Mouse (Mus musculus) cortical plate, adult 2 months (tissue): Measurements from ENCODE around the gene Omt2b.

Source experiments
- CTCF ChIP-seq: fragments of 200-500 bp; IDR thresholded peaks from 2 replicates; pipeline ENCODE4 v1.5.1; 2011; ENCODE audit warnings: mild to moderate bottlenecking, control low read depth, low read length; ENCODE audit not compliant: insufficient read depth; ENCODE audit errors: extremely low read depth
- POLR2A ChIP-seq: fragments of 200-500 bp; IDR thresholded peaks from 2 replicates; pipeline ENCODE4 v1.6.1; 2011; ENCODE audit warnings: mild to moderate bottlenecking, low read length, control low read depth; ENCODE audit not compliant: insufficient read depth; ENCODE audit errors: extremely low read depth

DNA sequence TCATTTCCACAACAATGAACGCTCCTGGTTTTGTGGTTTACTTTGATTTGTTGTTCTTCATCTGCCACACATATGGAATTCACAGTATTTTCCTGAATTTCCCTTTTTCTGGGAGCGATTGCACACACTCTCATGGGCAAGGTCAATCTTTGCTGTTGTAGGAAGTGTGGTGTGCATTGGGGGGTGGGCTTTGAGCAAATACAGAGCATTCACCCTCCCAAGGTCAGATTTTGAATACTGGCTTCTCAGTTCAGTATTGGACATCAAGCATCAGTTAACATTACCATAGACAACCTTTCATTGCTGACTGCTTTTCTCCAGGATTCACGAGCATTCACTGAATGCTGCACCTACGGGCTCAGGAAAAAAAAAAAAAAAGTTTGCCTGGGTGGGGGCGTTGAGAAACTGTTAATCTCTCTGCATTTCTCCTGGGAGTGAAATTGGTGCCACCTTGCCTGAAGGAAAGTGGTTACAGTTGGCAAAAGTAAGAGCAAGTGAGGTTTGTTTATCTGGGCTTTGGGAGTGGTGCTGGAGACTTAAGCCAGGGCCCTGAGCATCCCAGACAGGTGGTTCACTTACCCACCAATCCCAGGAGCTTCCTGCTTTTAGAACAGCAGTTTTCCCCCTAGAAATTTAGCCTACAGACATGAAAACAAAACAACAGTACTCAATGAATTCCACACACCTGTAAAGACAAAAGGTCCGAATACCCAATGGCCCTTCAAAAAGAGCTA lies 32.5 kb downstream of the Omt2b start:
- TF ChIP-seq CTCF, result no peak
- TF ChIP-seq POLR2A, result no peak
